Mouse (Mus musculus) left cerebral cortex, postnatal 25 days (tissue): ENCODE results near the gene Ptprd. TPM values are rescaled to one million over a fixed set of nuclear protein-coding genes. Genes with fewer than 3 reads are reported as not detected.
A peak's percentile ranks its signal among the peaks of the same experiment; 100 is the strongest.

ENCODE experiments used
- DNase-seq, 2 experiments: peaks; one replicate each; pipeline ENCODE4 v3.0.0; 2022; ENCODE audit warnings: low spot score in 2 of 2, mixed read lengths in 1 of 2
- intact Hi-C: fragments of 180-260 bp; cut with DNase I; formaldehyde crosslinking; loops from one replicate; pipeline ENCODE4 v1.15.1; 2025
- total RNA-seq, 2 experiments: library from RNA; stranded (reverse); gene quantifications; 2 replicates each; pipeline ENCODE4 v1.2.3; 2021

The Ptprd gene
- total RNA-seq, 2 experiments from 2014 or later, result 331 to 336 TPM

DNA sequence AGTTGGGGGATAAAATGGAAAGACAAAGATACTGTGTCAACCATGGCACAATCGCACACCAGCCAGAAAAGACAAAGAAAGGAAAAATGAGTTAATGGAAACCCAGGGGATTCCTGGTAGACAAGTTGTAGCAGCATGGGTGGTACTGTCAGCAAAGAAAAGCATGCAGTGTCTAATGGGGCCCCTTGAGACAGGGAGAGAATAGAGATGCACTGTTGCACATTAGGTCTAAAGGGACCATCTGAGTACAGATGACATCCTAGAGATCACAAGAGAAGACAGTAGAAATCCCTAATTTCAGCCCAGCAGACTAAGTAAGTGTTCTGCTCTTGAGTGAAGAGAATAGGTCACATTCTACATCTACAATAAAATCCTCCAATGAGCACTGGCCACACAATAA lies 1993.7 kb downstream of the Ptprd start:
- intact Hi-C loops, result no loop called here
- DNase-seq, result no peak

DNA sequence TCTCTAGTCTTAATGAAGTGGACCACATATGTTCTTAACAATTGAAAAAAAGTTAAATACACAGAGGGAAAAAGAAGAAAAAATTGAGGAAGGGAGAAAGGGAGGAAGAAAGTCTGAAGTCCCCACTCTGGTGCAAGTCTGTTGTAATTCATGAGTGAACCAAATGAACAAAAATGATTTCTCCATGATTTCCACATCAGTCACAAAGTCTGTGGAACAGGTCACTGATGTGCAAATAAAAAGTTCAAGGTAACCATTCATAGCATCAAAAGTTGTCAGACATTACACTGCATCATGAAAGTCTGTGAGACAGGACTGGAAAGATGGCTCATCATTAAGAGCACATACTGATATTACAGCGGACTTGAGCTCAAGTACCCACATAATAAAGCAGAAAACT lies 1996.6 kb downstream of the Ptprd start:
- intact Hi-C loops, result no loop called here
- DNase-seq, result no peak

DNA sequence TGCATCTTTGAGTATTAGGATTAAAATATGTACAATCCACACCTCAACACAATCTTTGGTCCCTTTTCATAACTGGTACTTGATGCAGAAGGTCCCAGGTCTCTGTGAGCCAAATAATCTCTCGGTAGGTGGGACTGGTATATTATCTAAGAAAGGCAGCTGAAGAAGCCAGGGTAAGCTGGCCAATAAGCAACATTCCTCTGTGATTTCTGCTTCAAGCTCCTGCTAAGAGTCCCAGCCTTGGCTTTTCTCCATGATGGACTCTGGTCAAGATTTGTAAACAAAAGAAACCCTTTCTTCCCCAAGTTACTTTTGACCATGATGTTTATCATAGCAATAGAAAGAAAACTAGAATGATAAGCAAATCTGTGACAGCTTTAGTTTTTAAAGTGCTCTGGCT lies 2012.4 kb downstream of the Ptprd start:
- intact Hi-C loops, result loop anchor here (10.0 kb wide), 1 partner anchor 245 kb away; no protein-coding TSS in a partner anchor
- DNase-seq, result no peak

DNA sequence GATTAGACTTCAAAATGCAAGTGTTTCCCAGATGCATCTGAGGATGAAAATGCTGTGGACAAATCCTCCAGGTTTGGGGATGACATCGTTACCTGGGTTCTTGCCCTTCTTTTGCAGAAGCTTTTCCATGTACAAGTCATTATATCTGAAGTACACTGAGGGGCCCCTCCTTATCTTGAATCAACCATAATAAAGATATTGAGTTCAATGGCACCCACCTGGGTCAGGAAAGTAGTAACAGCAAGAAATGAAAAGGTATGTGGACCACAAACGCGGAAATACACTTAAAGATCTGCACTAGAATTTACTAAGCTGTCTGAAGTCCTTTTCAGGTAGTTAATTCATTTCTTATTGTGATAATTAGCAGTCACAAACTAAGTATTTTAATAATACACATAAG lies 2017.0 kb downstream of the Ptprd start:
- no peak for DNase-seq
- intact Hi-C loops, result loop anchor here (10.0 kb wide), 1 partner anchor 250 kb away; no protein-coding TSS in a partner anchor

- peak in 1 of 2 experiments; percentile 45 for DNase-seq
- intact Hi-C loops, result loop anchor here (10.0 kb wide), 1 partner anchor 251 kb away; no protein-coding TSS in a partner anchor
Observed at GRCm38 (mm10) chr4:76193496-76193895, 2018.3 kb downstream of the Ptprd start.

GRCm38 (mm10) chr4:76192031-76192430 lies 2019.7 kb downstream of the Ptprd start:
- intact Hi-C loops, result loop anchor here (10.0 kb wide), 1 partner anchor 253 kb away; no protein-coding TSS in a partner anchor

DNA sequence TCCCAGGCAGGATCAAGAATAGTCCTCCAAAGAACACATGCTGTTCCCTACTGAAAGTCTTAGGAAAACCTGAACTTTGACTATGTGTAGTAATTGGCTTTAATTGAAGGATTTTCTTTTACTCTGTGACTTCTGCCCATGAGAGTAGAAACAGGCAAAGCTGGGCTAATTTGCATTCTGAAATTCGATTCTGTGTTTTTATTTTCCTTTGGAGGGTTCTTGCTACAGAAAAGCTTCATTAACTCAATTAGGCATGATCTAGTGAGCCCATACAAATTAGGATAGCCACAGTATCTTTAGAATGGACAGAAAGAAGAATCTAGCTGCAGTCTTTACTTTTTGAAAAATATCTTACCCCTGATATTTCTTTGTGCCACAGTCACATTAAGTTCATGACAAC lies 2021.0 kb downstream of the Ptprd start:
- no peak for DNase-seq
- intact Hi-C loops, result loop anchor here (10.0 kb wide), 1 partner anchor 254 kb away; no protein-coding TSS in a partner anchor

More at GRCm38 (mm10) chr4:76192031-76192430, 2019.7 kb downstream of the Ptprd start:
- peak in 1 of 2 experiments; percentile 73 for DNase-seq

GRCm38 (mm10) chr4:76183095-76183494 lies 2028.7 kb downstream of the Ptprd start:
- DNase-seq, result no peak
- intact Hi-C loops, result no loop called here

DNA sequence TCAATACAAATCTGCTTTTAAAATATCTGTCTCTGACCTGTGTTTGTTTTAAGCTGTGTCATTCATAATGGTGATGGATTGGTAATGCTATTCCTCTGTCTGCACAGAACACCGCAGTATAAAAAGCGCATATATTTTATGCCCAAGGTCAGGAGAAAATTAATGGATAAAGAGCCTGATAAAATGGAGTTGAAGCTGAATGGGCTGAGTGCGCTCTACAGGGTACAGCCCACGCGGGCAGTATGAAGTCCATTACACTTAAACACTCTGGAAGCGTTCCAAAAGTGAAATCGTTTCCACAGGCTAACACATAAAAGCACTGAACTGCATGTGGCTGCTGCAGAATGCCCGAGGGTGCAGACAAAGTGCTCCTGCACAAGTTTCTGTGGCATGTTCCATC lies 2032.3 kb downstream of the Ptprd start:
- DNase-seq, result no peak
- intact Hi-C loops, result no loop called here

- intact Hi-C loops, result no loop called here
- peak in 1 of 2 experiments; percentile 88 for DNase-seq
Observed at GRCm38 (mm10) chr4:76175086-76175485, 2036.7 kb downstream of the Ptprd start.

DNA sequence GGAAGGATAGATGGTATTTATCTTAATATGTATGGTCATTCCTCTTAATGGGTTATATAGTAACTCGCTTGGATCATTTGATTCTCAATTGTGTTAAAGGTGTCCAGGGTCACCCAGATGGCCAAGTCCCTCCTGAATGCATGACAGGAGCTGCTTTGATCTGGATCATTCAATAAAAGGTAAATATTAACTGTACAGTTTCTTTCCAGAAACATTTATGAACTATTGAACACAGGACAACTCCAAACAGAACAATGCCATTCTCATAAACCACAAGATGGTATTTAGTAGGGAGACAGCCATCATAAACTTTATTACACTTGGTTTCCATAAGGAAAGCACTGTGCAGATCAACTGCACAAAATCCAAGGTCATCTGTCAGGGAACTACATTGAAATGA lies 2056.0 kb downstream of the Ptprd start:
- no peak for DNase-seq
- intact Hi-C loops, result no loop called here

DNA sequence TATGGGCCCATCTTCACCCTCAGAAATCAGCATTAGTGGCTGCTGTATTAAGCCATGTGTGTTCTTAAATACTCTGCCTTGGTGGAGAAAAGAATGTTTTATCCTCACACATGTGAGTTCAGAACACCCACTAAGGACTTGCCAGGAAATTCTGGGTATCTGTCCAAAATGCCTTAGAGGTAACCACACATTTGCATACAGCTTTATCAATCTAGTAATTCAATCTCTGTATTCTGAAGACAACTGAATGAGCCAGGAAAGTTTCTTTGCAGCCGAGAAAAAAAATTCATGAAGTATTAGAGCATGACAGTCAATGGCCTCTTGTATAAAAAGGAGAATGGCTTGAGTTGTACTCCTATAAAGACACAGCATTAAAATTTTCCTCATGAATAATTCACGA lies 2057.6 kb downstream of the Ptprd start:
- DNase-seq, result no peak
- intact Hi-C loops, result no loop called here

- intact Hi-C loops, result no loop called here
- no peak for DNase-seq
Observed at GRCm38 (mm10) chr4:76144925-76145324, 2066.8 kb downstream of the Ptprd start.

DNA sequence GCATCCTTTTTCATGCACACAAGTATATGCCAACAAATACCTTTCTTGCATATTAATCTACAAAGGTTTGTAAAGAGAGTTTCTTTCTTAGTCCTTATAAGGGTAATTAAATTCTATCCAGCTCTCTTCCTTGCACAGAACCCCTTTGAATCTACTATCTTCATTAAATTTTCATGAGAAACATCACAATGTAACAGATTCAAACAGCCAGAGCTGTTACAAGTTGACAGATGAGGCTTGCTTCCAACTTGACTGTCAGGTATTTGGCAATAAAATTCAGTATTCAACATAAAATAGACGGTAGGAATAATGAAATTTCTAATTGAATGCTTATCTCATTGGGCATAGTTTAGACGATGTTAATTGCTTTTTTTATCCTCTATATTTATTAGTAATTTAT lies 2067.4 kb downstream of the Ptprd start:
- intact Hi-C loops, result no loop called here
- DNase-seq, result no peak

- intact Hi-C loops, result no loop called here
- DNase-seq, result no peak
Observed at GRCm38 (mm10) chr4:76137901-76138300, 2073.9 kb downstream of the Ptprd start.

DNA sequence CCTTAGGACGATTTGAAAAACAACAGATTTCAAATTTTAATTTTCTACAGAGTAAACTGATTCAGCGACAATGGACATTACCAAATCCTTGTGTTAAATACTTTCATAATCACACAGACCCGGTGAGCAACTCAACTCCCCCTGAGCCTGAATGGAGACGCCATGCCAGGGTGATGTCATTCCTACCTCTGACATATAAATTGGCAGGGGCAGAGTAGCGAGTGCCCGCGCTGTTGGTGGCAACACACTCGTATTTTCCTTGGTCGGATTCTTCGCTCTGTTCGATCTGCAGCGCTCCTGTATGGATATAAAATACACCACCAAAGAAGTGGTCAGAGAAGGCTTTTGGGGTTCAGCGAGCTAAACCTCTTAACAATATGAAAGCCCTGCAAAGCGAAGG lies 2075.1 kb downstream of the Ptprd start:
- no peak for DNase-seq
- intact Hi-C loops, result no loop called here

GRCm38 (mm10) chr4:76091845-76092244 lies 2119.9 kb downstream of the Ptprd start:
- intact Hi-C loops, result no loop called here
- no peak for DNase-seq

DNA sequence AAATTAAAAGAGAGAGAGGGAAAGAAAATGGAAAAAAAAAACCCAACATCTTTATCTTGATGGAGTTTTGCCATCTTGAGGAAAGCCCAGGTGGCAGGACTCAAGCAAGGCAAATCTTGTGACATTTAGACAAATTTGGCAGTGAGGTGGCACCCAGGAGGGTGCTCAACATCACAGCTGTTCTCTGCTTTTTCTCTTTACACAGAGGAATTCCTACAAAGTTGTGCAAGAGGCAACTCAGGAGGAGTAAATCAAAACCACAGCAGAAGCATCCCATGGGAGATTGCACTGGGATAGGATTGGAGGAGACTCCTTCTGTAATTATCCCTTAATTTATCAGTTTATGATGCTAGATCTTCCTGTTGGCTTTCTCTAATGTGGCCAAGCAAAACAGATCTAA lies 2121.9 kb downstream of the Ptprd start:
- intact Hi-C loops, result no loop called here
- DNase-seq, result no peak

- intact Hi-C loops, result no loop called here
- DNase-seq, result no peak
Observed at GRCm38 (mm10) chr4:76076051-76076450, 2135.7 kb downstream of the Ptprd start.

GRCm38 (mm10) chr4:76073286-76073685 lies 2138.5 kb downstream of the Ptprd start:
- intact Hi-C loops, result no loop called here
- DNase-seq, result no peak

- intact Hi-C loops, result no loop called here
- no peak for DNase-seq
Observed at GRCm38 (mm10) chr4:76071720-76072119, 2140.0 kb downstream of the Ptprd start.

DNA sequence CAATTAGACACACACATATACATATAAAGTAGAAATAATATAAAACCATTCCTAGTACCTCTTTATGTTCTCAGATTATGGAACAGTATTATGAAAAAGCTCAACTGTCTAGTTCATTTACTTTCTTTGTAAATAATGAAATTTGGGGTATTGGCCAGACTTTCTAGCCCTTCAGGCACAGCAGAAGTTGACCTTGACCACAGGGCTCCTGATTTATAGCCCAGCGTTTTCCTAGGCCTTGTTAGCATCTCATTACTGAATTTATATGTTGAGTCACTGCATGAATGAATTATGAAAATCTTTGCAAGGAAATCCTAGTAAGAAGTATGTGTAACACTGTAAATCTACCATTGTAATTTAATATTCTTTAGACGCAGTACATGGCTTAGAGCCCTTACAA lies 2154.9 kb downstream of the Ptprd start:
- DNase-seq, result no peak

More for the DNA sequence above, 2154.9 kb downstream of the Ptprd start:
- intact Hi-C loops, result no loop called here
